Mouse (Mus musculus) urinary bladder, postnatal 25 days (tissue): ENCODE data around the gene Usp19.

Experiments
- DNase-seq: peaks from one replicate; pipeline ENCODE4 v3.0.0; 2022; ENCODE audit warnings: low spot score

Gene Usp19

GRCm38 (mm10) chr9:108490559-108491285 is at the start of gene Usp19:
Gene Usp19, plus strand, starts transcription at chr9:108490602.
- DNase-seq, result peak; percentile 87

- no peak for DNase-seq
Measured at GRCm38 (mm10) chr9:108441236-108441919, 49.0 kb upstream of the Usp19 start.

DNA sequence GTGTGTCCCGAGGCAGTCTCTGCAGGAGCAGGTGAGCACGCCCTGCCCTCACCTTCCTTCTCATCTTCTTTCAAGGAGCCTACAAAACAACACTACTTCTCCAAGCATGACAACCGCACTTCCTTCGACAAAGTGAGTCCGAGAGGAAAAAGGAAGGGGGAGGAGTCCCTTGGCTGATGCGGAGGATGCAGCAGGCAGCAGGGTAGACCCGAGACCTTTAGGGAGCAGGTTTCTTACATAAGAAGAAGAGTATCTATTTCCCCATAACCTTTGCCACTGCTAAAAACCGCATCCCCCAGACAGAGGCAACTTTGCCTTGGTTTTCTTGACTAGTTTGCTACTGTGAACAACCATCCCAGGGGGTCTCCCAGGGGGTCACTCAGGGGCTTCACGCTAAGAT is 45.3 kb upstream of the Usp19 start:
- DNase-seq, result no peak

DNA sequence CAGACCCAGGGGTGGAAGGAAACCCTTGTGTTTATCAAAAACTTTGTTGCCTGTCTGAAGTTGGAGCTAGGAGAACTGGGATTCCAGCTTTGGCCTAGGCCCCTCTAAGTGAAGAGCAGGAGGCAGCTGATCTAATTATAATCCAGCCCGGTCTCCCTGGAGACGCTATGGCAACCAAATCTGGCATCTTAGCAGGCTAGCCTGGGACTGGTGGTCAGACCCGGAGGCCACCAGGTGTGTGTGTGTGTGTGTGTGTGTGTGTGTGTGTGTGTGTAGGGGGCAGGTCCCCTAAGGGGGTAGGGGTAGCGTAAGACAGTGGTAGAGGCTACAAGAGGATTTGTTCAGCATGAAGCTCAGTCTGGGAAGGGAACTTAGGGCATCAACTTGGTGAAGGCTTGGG is 40.5 kb upstream of the Usp19 start:
- no peak for DNase-seq

- DNase-seq, result no peak
Measured at GRCm38 (mm10) chr9:108450292-108451169, 39.9 kb upstream of the Usp19 start.

GRCm38 (mm10) chr9:108451170-108451493 is 39.3 kb upstream of the Usp19 start:
- no peak for DNase-seq

DNA sequence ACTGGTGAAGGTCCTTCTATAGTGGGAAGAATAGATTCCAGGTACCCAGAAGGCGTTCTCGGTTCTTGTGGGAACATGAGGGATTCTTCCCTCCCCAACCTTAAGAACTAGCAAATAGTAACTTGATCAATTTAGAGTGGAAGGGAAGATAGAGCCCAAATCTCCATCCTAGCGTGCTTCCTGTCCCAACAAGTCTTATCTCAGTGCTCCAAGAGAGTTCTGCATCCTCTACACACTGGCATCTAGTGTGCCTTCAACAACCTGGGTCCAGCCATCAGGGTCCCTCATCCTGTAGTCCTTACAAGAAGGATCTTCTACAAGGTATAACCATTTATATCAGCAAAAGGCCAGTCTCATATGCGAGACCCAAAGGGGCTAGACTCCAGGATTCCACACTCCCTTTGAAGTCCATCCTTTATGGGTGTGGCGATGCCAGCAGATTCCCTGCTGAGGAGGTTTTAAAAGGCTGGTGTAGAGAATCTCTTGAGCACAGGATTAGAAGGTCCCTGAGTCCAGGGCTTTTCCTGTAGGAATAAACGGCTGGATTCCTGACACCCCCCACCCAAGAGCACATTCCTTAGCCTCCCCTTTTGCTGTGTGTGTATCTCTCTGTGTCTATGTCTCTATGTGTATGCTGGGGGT is 38.8 kb upstream of the Usp19 start:
- no peak for DNase-seq

GRCm38 (mm10) chr9:108452291-108452906 is 38.0 kb upstream of the Usp19 start:
- DNase-seq, result peak; percentile 90

GRCm38 (mm10) chr9:108452911-108453310 is 37.5 kb upstream of the Usp19 start:
- DNase-seq, result no peak

DNA sequence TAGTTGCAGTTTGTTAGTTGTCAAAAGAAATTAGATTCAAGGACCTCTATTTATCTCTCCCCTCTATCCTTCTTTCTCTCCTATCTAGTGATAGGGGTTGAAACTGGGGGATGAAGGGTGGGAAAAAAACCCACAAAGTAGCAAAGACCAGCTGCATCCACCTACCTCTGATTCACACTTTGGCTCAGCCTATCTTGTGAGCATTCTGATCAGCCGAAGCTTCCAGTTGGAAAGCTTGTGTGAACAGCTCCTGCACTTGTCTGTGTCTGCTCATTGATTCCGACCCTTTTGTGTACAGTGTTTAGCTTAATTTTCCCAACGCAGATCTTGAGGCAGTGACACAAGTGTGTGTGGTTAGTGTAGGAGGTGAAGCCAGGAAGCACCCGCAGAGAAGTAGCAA is 36.9 kb upstream of the Usp19 start:
- DNase-seq, result no peak

DNA sequence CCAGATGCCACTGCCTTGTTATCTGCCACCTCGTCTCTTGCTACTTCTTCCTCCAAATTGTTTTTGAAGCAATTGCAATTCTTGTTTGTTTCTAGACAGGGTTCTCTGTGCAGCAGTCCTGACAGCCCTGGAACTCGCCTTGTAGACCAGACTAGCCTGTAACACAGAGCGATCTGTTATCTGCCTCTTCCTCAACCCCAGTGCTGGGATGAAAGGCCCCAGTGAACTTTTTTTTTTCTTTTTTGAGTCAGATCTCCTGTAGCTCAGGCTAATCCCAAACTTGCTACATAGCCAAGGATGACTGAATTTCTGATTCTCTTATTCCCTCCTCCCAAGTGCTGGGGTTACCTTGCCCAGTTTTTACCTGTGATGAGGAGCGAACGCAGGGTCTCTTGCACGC is 36.0 kb upstream of the Usp19 start:
- DNase-seq, result no peak

DNA sequence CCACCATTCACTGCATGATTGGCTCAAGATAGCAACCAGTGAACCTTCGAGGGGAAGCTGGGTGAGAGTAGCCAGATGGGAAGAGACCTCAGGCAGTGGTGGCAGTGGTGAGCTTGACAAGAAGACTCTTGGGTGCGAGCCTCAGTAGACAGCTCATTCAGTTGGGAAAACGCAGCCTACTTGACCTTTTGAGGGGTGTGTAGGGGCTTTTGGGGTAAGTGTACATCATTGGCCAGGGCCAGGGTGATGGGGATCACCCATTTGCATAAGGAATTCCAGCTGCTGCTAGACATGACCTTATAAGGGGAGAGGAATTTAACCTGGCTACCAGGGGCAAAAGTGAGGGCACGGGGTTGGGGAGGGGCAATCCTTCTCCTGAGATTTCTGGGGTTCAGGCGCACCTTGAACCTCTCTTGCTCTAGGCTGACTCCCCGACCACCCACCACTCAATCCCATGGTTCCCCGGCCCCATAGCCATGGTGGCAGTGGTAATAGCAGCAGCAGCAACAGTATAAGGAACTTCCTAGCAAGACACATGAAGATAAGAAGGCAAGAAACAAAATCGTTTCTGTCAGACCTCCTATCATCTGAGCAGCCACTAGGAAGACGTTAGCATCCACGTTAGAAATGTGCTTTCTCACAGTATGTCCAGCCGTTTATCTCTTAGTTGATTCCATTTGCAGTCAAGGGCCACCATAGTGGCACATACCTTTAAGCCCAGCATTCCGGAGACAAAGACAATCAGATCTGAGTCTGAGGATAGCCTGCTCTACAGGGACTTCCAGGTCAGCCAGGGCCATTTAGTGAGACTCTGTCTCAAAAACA is 34.4 kb upstream of the Usp19 start:
- no peak for DNase-seq

- DNase-seq, result no peak
Measured at GRCm38 (mm10) chr9:108456953-108457352, 33.4 kb upstream of the Usp19 start.

GRCm38 (mm10) chr9:108459939-108460318 is 30.5 kb upstream of the Usp19 start:
- no peak for DNase-seq

DNA sequence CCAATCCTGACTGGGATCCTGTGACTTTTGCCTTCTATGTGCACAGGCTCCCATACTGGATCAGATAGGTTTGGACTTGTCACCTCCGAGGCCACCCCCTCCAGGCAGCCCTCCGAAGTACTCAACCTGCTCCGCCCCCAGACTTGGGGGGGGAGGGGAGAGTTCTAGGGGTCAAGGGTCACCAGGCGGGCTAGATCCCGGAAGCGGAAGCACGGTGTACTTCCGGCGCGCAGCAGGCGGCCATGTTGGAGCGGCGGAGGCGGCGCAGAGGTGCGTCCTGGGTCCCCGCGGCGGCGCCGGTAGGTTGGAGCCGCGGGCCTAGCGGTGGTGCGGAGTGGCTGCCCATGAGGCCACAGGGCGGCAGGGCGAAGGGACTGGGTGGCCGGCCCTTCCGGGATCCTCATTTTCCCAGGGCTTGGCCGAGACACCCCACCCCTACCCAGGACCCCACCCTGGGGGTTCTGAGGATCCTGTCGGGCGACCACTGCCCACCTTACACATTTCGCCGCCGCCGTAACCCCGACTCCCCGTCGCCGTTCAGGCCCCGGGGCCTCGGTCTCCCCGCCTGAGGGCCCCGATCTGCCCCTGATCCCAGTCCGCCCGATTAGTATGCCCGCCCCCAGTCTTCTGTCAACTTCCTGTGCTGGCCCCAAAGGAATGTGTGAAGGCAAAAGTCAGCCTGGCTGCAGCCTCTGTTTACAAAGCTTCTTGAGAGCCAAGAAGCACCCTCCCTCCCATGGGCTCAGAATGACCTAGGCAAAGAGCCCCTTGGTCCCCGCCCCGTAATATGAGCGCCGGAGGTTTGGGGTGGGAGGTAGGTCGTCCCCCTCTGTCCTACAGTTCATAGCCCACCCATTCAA is 29.9 kb upstream of the Usp19 start, which contains the start of gene Ccdc71:
Gene Ccdc71 (plus strand): TSS at position 209 of the 860 bp plus-strand sequence.
- peak; percentile 84 for DNase-seq

DNA sequence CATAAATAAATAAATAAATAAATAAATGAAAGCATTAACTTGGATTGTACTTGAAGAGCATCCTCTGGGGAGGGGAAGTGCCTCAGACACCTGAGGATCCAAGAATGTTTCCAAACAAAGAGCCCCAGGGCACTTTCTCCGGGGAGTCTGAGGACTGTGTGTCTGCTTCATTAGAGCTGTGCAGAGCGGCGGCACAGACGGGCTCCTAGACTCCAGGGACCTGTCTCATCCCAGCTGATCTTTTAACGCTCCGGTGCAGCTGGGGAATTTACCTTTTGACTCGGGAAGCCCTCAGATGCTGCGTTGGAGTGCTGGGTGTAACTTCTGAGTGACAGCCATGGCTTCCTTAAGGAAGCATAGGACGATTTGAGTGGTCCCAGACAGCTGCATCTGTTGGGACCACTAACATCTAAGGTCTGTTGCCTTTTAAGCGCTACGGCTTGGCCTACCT is 29.2 kb upstream of the Usp19 start, which contains the start of gene Klhdc8b:
Gene Klhdc8b (minus strand): TSS at position 401 of the 451 bp plus-strand sequence.
- no peak for DNase-seq

DNA sequence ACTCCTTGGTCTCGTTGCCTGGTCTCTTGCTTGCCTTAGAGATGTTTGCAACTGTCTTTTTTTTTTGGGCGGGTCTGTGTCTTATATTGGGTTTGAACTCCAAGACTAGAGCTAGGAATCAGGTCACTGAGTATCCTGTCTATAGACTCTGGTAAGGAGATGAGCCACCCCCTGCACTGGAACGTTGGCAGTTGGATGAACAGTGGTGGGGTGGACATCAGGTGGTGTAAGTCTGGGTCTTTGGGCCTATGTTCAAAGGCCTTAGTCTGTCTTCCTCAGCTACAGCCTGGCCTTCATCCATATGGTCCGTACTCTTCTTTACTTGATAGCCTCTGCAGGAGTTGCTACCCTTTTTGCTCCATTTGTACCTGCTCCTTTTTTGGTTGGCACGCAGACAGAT is 28.7 kb upstream of the Usp19 start:
- DNase-seq, result no peak

DNA sequence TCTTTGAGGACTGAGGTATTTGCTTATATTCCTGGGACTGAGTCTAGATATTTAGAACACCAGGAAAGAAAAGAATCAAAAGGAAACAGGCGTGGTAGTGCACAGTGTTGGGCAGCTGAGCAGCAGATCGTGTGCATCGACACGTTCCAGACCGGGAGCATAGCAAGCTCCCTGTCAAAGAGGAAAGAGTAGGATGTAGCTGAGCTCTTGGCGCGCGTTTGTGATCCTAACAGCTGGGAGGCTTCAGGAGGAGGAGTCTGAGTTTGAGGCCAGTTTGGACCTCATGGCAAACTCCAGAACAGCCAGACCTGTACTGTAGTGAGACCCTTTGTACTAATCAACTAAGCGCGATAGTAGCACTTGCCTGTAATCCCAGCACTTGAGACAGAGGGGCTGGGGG is 28.2 kb upstream of the Usp19 start:
- no peak for DNase-seq

GRCm38 (mm10) chr9:108463713-108464112 is 26.7 kb upstream of the Usp19 start:
- DNase-seq, result no peak

DNA sequence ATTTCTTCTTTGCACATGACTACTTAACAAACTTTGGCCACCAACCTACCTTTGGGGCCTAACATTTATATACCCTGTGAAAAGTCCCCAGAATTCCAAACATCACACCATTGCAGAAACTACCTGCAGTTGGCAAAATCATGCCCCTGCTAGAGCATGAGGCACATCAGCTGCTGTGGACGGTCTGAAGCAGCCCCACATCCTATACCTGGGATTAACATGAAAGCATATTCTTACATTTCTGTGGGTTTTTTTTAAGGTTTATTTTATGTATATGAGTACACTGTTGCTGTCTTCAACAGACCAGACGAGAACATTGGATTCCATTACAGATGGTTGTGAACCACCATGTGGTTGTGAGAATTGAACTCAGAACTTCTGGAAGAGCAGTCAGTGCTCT is 24.2 kb upstream of the Usp19 start:
- no peak for DNase-seq
